Mouse (Mus musculus): ENCODE results near the gene Inpp1. TPM values are rescaled to one million over a fixed set of nuclear protein-coding genes. Genes with fewer than 3 reads are reported as not detected.

The Inpp1 gene
- polyA plus RNA-seq, 1 experiment = 9.3 TPM

- DNase-seq = peak; percentile 22
- no peak for TF ChIP-seq CTCF (IDR thresholded peaks at IDR 0.05; ENCODE audit: insufficient read depth, low read length)
- TF ChIP-seq POLR2A (IDR thresholded peaks at IDR 0.05; ENCODE audit: borderline replicate concordance, extremely low read depth, low read depth, low read length) = no peak
- H3K4me1 ChIP-seq (ENCODE audit: control insufficient read depth, insufficient read depth, low read length) = peaks cover 6% of the 10 kb centered on the region; the same call in 1 of the 2 replicates
- no peak overlapping the region for H3K4me3 ChIP-seq (replicated peaks; ENCODE audit: extremely low read depth, low read depth, low read length)
- WGBS = 30% methylated on average over 10 of the region's 10 CpGs
Measured at GRCm38 (mm10) chr1:52799056-52799726, 18.3 kb downstream of the Inpp1 start.

- WGBS = 85% methylated on average over 2 of the region's 2 CpGs
- no peak for DNase-seq
- H3K4me3 ChIP-seq (replicated peaks; ENCODE audit: extremely low read depth, low read depth, low read length) = no peak overlapping the region
- no peak for TF ChIP-seq POLR2A (IDR thresholded peaks at IDR 0.05; ENCODE audit: borderline replicate concordance, extremely low read depth, low read depth, low read length)
- TF ChIP-seq CTCF (IDR thresholded peaks at IDR 0.05; ENCODE audit: insufficient read depth, low read length) = no peak
- H3K4me1 ChIP-seq (ENCODE audit: control insufficient read depth, insufficient read depth, low read length) = peaks cover 6% of the 10 kb centered on the region; the same call in 1 of the 2 replicates
Measured at GRCm38 (mm10) chr1:52795927-52796326, 21.6 kb downstream of the Inpp1 start.

DNA sequence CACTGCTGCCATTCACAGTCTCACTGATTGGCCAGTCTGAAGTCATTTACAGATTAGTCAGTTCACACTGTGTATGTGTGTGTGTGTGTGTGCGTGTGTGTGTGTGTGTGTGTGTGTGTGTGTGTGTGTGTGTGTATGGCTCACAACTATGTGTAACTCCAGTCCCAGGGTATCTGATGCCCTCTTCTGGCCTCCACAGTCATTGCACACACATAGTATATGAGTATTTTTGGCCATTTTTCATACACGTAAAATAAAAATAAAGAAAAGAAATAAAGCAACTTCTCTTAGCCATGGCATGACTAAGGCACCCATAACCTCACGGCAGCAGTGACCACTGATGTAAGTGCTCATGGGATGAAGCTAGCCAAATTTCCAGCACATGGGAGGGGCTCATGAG is 23.8 kb downstream of the Inpp1 start:
- TF ChIP-seq CTCF (IDR thresholded peaks at IDR 0.05; ENCODE audit: insufficient read depth, low read length) (no peak), POLR2A (IDR thresholded peaks at IDR 0.05; ENCODE audit: borderline replicate concordance, extremely low read depth, low read depth, low read length) (no peak)
- no peaks in the 10 kb centered on the region for H3K4me1 ChIP-seq (ENCODE audit: control insufficient read depth, insufficient read depth, low read length)
- no peak overlapping the region for H3K4me3 ChIP-seq (replicated peaks; ENCODE audit: extremely low read depth, low read depth, low read length)
- WGBS = 89% methylated on average over 3 of the region's 3 CpGs
- no peak for DNase-seq

GRCm38 (mm10) chr1:52792701-52793100 is 24.8 kb downstream of the Inpp1 start:
- Histone ChIP-seq H3K4me1 (ENCODE audit: control insufficient read depth, insufficient read depth, low read length) (no peaks in the 10 kb centered on the region), H3K4me3 (replicated peaks; ENCODE audit: extremely low read depth, low read depth, low read length) (no peak overlapping the region)
- DNase-seq = no peak
- TF ChIP-seq CTCF (IDR thresholded peaks at IDR 0.05; ENCODE audit: insufficient read depth, low read length) = no peak
- no peak for TF ChIP-seq POLR2A (IDR thresholded peaks at IDR 0.05; ENCODE audit: borderline replicate concordance, extremely low read depth, low read depth, low read length)

DNA sequence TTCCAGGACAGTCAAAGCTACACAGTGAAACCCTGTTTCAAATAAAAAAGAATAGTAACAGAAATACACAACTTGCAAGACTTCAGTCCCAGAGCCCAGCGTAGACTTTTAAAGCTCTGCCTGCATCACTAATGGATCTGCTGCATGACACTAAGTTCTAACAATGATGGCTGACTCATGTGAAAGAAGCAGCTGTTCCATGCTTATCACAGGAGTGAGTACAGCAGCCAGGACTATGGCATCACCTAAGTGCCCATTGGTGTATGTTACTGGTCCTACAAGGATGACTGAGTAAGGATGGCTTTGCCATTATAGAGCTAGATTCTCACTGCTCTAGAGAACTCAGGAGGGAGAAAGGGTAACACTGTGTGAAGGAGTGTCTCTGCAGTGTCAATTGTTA is 30.2 kb downstream of the Inpp1 start:
- TF ChIP-seq POLR2A (IDR thresholded peaks at IDR 0.05; ENCODE audit: borderline replicate concordance, extremely low read depth, low read depth, low read length) (no peak), CTCF (IDR thresholded peaks at IDR 0.05; ENCODE audit: insufficient read depth, low read length) (no peak)
- WGBS = 96% methylated on average over 1 of the region's 1 CpGs
- H3K4me3 ChIP-seq (replicated peaks; ENCODE audit: extremely low read depth, low read depth, low read length) = no peak overlapping the region
- no peaks in the 10 kb centered on the region for H3K4me1 ChIP-seq (ENCODE audit: control insufficient read depth, insufficient read depth, low read length)
- no peak for DNase-seq

- WGBS = 44% methylated on average over 7 of the region's 7 CpGs
Measured at GRCm38 (mm10) chr1:52765176-52766111, 52.0 kb downstream of the Inpp1 start.

GRCm38 (mm10) chr1:52763894-52764809 is 53.3 kb downstream of the Inpp1 start:
- Histone ChIP-seq H3K4me3 (replicated peaks; ENCODE audit: extremely low read depth, low read depth, low read length) (no peak overlapping the region), H3K4me1 (ENCODE audit: control insufficient read depth, insufficient read depth, low read length) (no peaks in the 10 kb centered on the region)
- no peak for DNase-seq
- 43% methylated on average over 4 of the region's 4 CpGs for WGBS
- no peak for TF ChIP-seq POLR2A (IDR thresholded peaks at IDR 0.05; ENCODE audit: borderline replicate concordance, extremely low read depth, low read depth, low read length)
- TF ChIP-seq CTCF (IDR thresholded peaks at IDR 0.05; ENCODE audit: insufficient read depth, low read length) = no peak

More at GRCm38 (mm10) chr1:52765176-52766111, 52.0 kb downstream of the Inpp1 start:
- no peak overlapping the region for H3K4me3 ChIP-seq (replicated peaks; ENCODE audit: extremely low read depth, low read depth, low read length)
- no peak for TF ChIP-seq POLR2A (IDR thresholded peaks at IDR 0.05; ENCODE audit: borderline replicate concordance, extremely low read depth, low read depth, low read length)
- TF ChIP-seq CTCF (IDR thresholded peaks at IDR 0.05; ENCODE audit: insufficient read depth, low read length) = no peak
- H3K4me1 ChIP-seq (ENCODE audit: control insufficient read depth, insufficient read depth, low read length) = no peaks in the 10 kb centered on the region
- DNase-seq = peak; percentile 17

GRCm38 (mm10) chr1:52758174-52758573 is 59.3 kb downstream of the Inpp1 start:
- DNase-seq = no peak
- H3K4me1 ChIP-seq (ENCODE audit: control insufficient read depth, insufficient read depth, low read length) = no peaks in the 10 kb centered on the region
- no peak for TF ChIP-seq POLR2A (IDR thresholded peaks at IDR 0.05; ENCODE audit: borderline replicate concordance, extremely low read depth, low read depth, low read length)
- no peak for TF ChIP-seq CTCF (IDR thresholded peaks at IDR 0.05; ENCODE audit: insufficient read depth, low read length)
- 67% methylated on average over 1 of the region's 1 CpGs for WGBS
- no peak overlapping the region for H3K4me3 ChIP-seq (replicated peaks; ENCODE audit: extremely low read depth, low read depth, low read length)

DNA sequence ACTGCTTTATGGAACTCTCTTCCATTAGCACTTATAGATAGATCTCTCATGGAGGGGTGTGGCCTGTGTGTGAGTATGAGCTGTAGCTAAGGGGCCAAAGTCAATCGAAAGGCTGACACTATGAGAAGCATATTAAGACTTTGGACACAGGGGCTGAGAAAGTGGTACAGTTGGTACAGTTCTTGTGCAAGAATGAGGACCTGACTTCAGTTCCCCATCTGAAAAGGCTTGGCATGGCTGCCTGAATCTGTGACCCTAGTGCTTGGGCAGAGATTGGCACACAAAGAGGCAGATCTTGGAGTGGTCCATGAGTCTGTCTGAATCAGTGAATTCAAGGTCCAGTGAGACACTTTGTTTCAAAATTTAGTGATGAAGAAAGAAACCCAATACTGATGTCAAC is 63.2 kb downstream of the Inpp1 start:
- TF ChIP-seq POLR2A (IDR thresholded peaks at IDR 0.05; ENCODE audit: borderline replicate concordance, extremely low read depth, low read depth, low read length) (no peak), CTCF (IDR thresholded peaks at IDR 0.05; ENCODE audit: insufficient read depth, low read length) (no peak)
- no peak for DNase-seq
- Histone ChIP-seq H3K4me3 (replicated peaks; ENCODE audit: extremely low read depth, low read depth, low read length) (no peak overlapping the region), H3K4me1 (ENCODE audit: control insufficient read depth, insufficient read depth, low read length) (no peaks in the 10 kb centered on the region)
- 82% methylated on average over 1 of the region's 1 CpGs for WGBS

All from lung, adult 2 months (tissue).